Comparison of ENCODE assay signal across 8 mouse cellular contexts in the genomic region with DNA sequence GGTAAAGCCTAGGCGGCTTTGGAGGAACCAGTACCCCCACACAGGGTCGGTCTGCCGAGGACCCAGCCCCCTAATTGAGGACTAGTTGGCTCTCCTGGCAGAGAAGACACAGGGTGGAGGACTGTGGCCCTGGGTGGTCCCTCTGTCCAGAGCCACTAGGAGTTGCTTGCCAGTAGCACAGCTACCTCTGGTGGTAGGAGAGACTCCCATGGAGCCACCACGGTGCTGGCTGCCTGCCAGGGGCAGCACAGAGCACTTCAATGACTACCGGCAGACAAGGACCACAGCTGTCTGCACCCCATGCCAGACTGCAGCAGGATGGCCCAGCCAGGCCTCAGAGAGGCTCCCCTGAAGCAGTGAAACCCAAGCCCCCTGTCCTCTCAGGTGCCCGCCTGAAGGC. TPM values are rescaled to one million over a fixed set of nuclear protein-coding genes. Genes with fewer than 3 reads are reported as not detected.
DNase-seq lines count a peak whose midpoint lies in the region; ATAC-seq and TF ChIP-seq lines count a peak whose summit lies in the region.

No protein-coding gene starts in this region.

- H3K27me3 ChIP-seq in hindbrain, embryonic 15.5 days, result no peaks in the 10 kb centered on the region
- H3K27me3 ChIP-seq in liver, embryonic 14.5 days (ENCODE audit: control insufficient read depth, insufficient read depth, low read length), result no peaks in the 10 kb centered on the region

- TF ChIP-seq CTCF in bone marrow macrophage, adult 2 months (IDR thresholded peaks at IDR 0.05; ENCODE audit: low read depth, low read length), result no peak
- TF ChIP-seq CTCF in liver, embryonic 14.5 days (IDR thresholded peaks at IDR 0.05; ENCODE audit: low read depth), result peak; percentile 75

- no peak overlapping the region for H3K4me2 ChIP-seq in hindbrain, embryonic 15.5 days
- H3K4me2 ChIP-seq in liver, embryonic 14.5 days (ENCODE audit: low read depth), result no peak overlapping the region

- TF ChIP-seq POLR2A in bone marrow macrophage, adult 2 months (IDR thresholded peaks at IDR 0.05; ENCODE audit: borderline replicate concordance, low read depth, low read length), result no peak

- peak overlapping the region; percentile 33 for H3K27ac ChIP-seq in bone marrow macrophage, adult 2 months (ENCODE audit: insufficient read depth, low read depth, low read length)
- H3K27ac ChIP-seq in hindbrain, embryonic 15.5 days (replicated peaks), result no peak overlapping the region; the same call in 1 of the 2 replicates
- no peak overlapping the region for H3K27ac ChIP-seq in liver, embryonic 14.5 days

- H3K9me3 ChIP-seq in hindbrain, embryonic 15.5 days, result no peaks in the 10 kb centered on the region
- no peaks in the 10 kb centered on the region for H3K9me3 ChIP-seq in liver, embryonic 14.5 days (ENCODE audit: control insufficient read depth, low read length)

- WGBS in hindbrain, embryonic 15.5 days, result 35% methylated on average over 6 of the region's 6 CpGs
- WGBS in liver, embryonic 14.5 days (ENCODE audit: insufficient replicate concordance), result 32% methylated on average over 6 of the region's 6 CpGs

- H3K4me3 ChIP-seq in bone marrow macrophage, adult 2 months (ENCODE audit: insufficient read depth, low read length), result no peak overlapping the region
- no peak overlapping the region for H3K4me3 ChIP-seq in hindbrain, embryonic 15.5 days
- no peak overlapping the region for H3K4me3 ChIP-seq in liver, embryonic 14.5 days (ENCODE audit: insufficient read depth in 1 of 2, low read depth in 2 of 2, low read length in 2 of 2)

- H3K9ac ChIP-seq in hindbrain, embryonic 15.5 days, result no peak overlapping the region
- H3K9ac ChIP-seq in liver, embryonic 14.5 days (replicated peaks), result no peak overlapping the region

- peaks cover 54% of the 10 kb centered on the region for H3K4me1 ChIP-seq in bone marrow macrophage, adult 2 months (ENCODE audit: control insufficient read depth, insufficient read depth, low read length)
- H3K4me1 ChIP-seq in hindbrain, embryonic 15.5 days (replicated peaks), result peaks cover 12% of the 10 kb centered on the region
- H3K4me1 ChIP-seq in liver, embryonic 14.5 days (replicated peaks; ENCODE audit: control insufficient read depth in 2 of 2, insufficient read depth in 2 of 2, low read length in 1 of 2), result peaks cover 0 to 4% of the 10 kb centered on the region in 2 experiments; a peak in 2 of 4 replicates

- peak; percentile 44; the same call in 1 of the 2 replicates for ATAC-seq in hindbrain, embryonic 15.5 days (ENCODE audit: low FRiP score, low read depth)
- ATAC-seq in liver, embryonic 14.5 days (ENCODE audit: insufficient read depth), result peak; percentile 16; the same call in 1 of the 2 replicates

- no peak for TF ChIP-seq EP300 in liver, embryonic 14.5 days (IDR thresholded peaks at IDR 0.05; ENCODE audit: low read depth)

- H3K36me3 ChIP-seq in hindbrain, embryonic 15.5 days, result no peaks in the 10 kb centered on the region
- peaks cover 13% of the 10 kb centered on the region; the same call in 1 of the 2 replicates for H3K36me3 ChIP-seq in liver, embryonic 14.5 days (replicated peaks; ENCODE audit: control insufficient read depth, insufficient read depth, low read depth)

- peak; percentile 22 to 53 for DNase-seq in spleen, postnatal 36 days (ENCODE audit: low spot score in 2 of 2)
- DNase-seq in spleen, adult 18-20 months, result no peak
- DNase-seq in gastrocnemius, postnatal 10 days, result peak; percentile 79
- no peak for DNase-seq in liver, embryonic 14.5 days (ENCODE audit: low read depth in 3 of 3, low spot score in 3 of 3)
- peak; percentile 89 for DNase-seq in retina, postnatal 1 day
- DNase-seq in urinary bladder, postnatal 10 days (ENCODE audit: low spot score), result no peak

RNA-seq across cellular contexts. Expression of a gene that starts 15.2 kb away (rescaled TPM):
- 33.6 and 40.7 TPM in 2 replicates for polyA plus RNA-seq in bone marrow macrophage, adult 2 months (2012; ENCODE audit: insufficient read depth, insufficient read length, missing spikeins)
- total RNA-seq in gastrocnemius, postnatal 10 days (2021), result 10 to 100 TPM; 15.6 to 17.9 TPM
- 38.2 and 40.3 TPM in 2 replicates for polyA plus RNA-seq in hindbrain, embryonic 15.5 days (2015; fragmentation: Nextera tagmentation; extraction: Ambion mirVana)
- polyA plus RNA-seq in liver, embryonic 14.5 days (2012; rRNA removed), result 43.1 and 47.5 TPM in 2 replicates
- 39.0 and 44.9 TPM in 2 replicates for polyA plus RNA-seq in liver, embryonic 14.5 days (2014; fragmentation: Nextera tagmentation; extraction: Ambion mirVana)

RNA-seq across cellular contexts. Expression of a gene that starts 48.3 kb away (rescaled TPM):
- polyA plus RNA-seq in bone marrow macrophage, adult 2 months (2012; ENCODE audit: insufficient read depth, insufficient read length, missing spikeins), result 1.9 TPM in 1 of 2 replicates, not detected in the other
- total RNA-seq in gastrocnemius, postnatal 10 days (2021), result 10 to 100 TPM; 69.0 to 70.3 TPM
- polyA plus RNA-seq in hindbrain, embryonic 15.5 days (2015; fragmentation: Nextera tagmentation; extraction: Ambion mirVana), result 584 and 747 TPM in 2 replicates
- 1.9 and 3.1 TPM in 2 replicates for polyA plus RNA-seq in liver, embryonic 14.5 days (2012; rRNA removed)
- 0.59 and 1.2 TPM in 2 replicates for polyA plus RNA-seq in liver, embryonic 14.5 days (2014; fragmentation: Nextera tagmentation; extraction: Ambion mirVana)

Comparison
In these comparisons a context has a peak if more than half of its experiments do, and no peak if none do; other contexts are left out.
1. DNase-seq: peak in spleen, postnatal 36 days (2 of 2), gastrocnemius, postnatal 10 days (single experiment) and retina, postnatal 1 day (single experiment); none in spleen, adult 18-20 months (0 of 2), liver, embryonic 14.5 days (0 of 3) and urinary bladder, postnatal 10 days (single experiment).
2. RNA of a gene that starts 48.3 kb away (polyA plus RNA-seq): 584 to 747 TPM in hindbrain, embryonic 15.5 days; 0.59 to 3.1 TPM in liver, embryonic 14.5 days and 1.9 TPM in bone marrow macrophage, adult 2 months; every median in the first group is over 100 times any median in the second.